Mouse (Mus musculus) midbrain, embryonic 16.5 days (tissue): ENCODE measurements around the gene Srcap. TPM values are rescaled to one million over a fixed set of nuclear protein-coding genes. Genes with fewer than 3 reads are reported as not detected.
A peak's percentile ranks its signal among the peaks of the same experiment; 100 is the strongest.

Source experiments
- ATAC-seq: fragments of 200-750 bp; cut with Nextera tagmentation; 2 replicates; pipeline ENCODE4 v1.8.0; 2017; ENCODE audit warnings: moderate TSS enrichment
- H3K27ac ChIP-seq: fragments of 300-500 bp; sonication (generic); 2 replicates; pipeline ENCODE4 v1.5.1; 2014; ENCODE audit warnings: mild to moderate bottlenecking, low read length, mixed read lengths
- H3K27me3 ChIP-seq: fragments of 300-500 bp; sonication (generic); 2 replicates; pipeline ENCODE4 v1.6.1; 2014; ENCODE audit warnings: low read depth, low read length, mixed read lengths; ENCODE audit not compliant: control insufficient read depth, insufficient read depth
- H3K36me3 ChIP-seq: fragments of 300-500 bp; sonication (generic); 2 replicates; pipeline ENCODE4 v1.6.1; 2014; ENCODE audit warnings: mild to moderate bottlenecking, low read length, moderate library complexity, mixed read lengths; ENCODE audit not compliant: control insufficient read depth, insufficient read depth
- H3K4me1 ChIP-seq: fragments of 300-500 bp; sonication (generic); 2 replicates; pipeline ENCODE4 v1.6.1; 2014; ENCODE audit warnings: mild to moderate bottlenecking, low read length, mixed read lengths; ENCODE audit not compliant: control insufficient read depth, insufficient read depth
- H3K4me2 ChIP-seq: fragments of 300-500 bp; sonication (generic); 2 replicates; pipeline ENCODE4 v1.6.1; 2014; ENCODE audit warnings: mild to moderate bottlenecking, low read length, mixed read lengths
- H3K4me3 ChIP-seq: fragments of 300-500 bp; sonication (generic); 2 replicates; pipeline ENCODE4 v1.5.1; 2014; ENCODE audit warnings: low read depth, mild to moderate bottlenecking, low read length, moderate library complexity, mixed read lengths
- H3K9ac ChIP-seq: fragments of 300-500 bp; sonication (generic); 2 replicates; pipeline ENCODE4 v1.6.1; 2014; ENCODE audit warnings: low read depth, low read length, mixed read lengths
- H3K9me3 ChIP-seq: fragments of 300-500 bp; sonication (generic); replicated peaks from 2 replicates; pipeline ENCODE4 v1.6.1; 2014; ENCODE audit warnings: mild to moderate bottlenecking, low read length, mixed read lengths; ENCODE audit not compliant: control insufficient read depth, poor library complexity, severe bottlenecking
- WGBS: fragments of 180-500 bp; shearing (Covaris S2); extraction: QIAGEN DNeasy Blood & Tissue Kit; methylation state at CpG from one replicate; pipeline ENCODE4 v1.1.7; 2014; 5-methylcytosine and 5-hydroxymethylcytosine counted together
- polyA plus RNA-seq: library from polyadenylated mRNA; unstranded; fragments of >200 nt; fragmentation: Nextera tagmentation; extraction: Ambion mirVana; gene quantifications from 2 replicates; pipeline ENCODE4 v1.2.1, GENCODE M21; 2015

Gene Srcap
- polyA plus RNA-seq, 1 experiment from 2014 or later = 38.4 TPM

DNA sequence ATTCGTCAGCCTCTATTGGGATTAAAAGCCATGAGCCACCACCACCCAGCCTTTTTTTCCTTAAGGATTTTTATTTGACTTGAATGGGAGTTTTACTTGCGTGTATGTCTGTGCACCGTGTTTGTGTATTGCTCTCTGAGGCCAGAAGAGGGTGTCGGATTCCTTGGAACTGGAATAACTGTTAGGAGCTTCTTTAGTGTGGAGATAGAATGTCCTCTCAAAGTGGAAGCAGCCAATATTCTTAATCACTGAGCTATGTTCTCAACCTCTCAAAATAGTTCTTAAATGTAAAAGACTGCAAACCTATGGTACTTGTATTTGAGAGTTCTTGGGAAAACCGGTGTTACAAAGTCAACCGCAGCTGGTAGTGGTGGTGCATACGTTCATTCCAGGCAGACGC is 542 bp upstream of the Srcap start:
- no peaks in the 10 kb centered on the region for H3K9me3 ChIP-seq
- peaks cover 5% of the 10 kb centered on the region; the same call in 1 of the 2 replicates for H3K36me3 ChIP-seq
- no peaks in the 10 kb centered on the region for H3K27me3 ChIP-seq
- H3K4me2 ChIP-seq = peak overlapping the region; percentile 60
- WGBS = 33% methylated on average over 8 of the region's 8 CpGs
- H3K27ac ChIP-seq = peak overlapping the region; percentile 99
- H3K4me3 ChIP-seq = peak overlapping the region; percentile 85
- no peak for ATAC-seq
- H3K9ac ChIP-seq = peak overlapping the region; percentile 94
- peaks cover 18% of the 10 kb centered on the region for H3K4me1 ChIP-seq

DNA sequence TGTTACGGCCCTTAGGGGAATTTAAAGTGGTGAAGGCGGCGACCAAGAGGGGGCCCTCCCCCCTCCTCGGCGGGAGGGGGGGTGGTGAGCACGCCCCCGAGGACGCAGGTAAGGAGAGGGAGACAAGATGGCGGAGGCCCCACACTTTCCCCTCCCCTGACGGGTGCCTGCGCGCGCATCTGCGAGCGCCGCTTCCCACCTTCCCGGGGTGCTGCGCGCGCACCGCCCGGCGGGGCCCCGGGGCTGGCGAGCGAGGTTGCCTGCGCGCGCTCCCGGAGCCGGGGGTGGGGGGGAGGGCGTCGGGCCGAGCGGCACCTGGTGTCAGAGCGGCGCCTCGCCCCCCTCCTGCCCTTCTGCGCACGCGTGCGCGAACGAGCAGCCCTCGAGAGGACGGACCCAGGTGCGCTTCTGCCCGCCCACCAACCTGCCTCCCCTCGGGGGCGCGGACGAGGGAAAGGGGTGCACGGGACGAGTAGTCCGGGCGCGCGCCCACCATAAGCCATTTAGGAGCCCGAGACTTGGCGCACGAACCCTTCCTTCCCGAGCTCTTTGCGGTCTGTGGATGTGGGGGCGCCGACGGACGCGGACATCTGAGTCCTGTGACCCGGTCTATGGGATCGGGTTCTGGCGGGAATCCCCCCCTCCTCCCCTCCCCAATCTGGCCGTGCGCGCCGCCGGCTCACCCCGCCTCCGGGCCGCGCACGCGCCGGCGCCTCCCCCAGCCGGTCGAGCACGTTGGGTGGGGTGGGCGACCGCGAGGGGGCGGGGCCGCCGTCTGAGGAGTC is 640 bp downstream of the Srcap start:
- H3K36me3 ChIP-seq = peaks cover 9% of the 10 kb centered on the region; the same call in 1 of the 2 replicates
- peak overlapping the region; percentile 70 for H3K4me2 ChIP-seq
- peak; percentile 85 for ATAC-seq
- peak overlapping the region; percentile 85 for H3K4me3 ChIP-seq
- H3K9me3 ChIP-seq = no peaks in the 10 kb centered on the region
- H3K27me3 ChIP-seq = no peaks in the 10 kb centered on the region
- H3K9ac ChIP-seq = peak overlapping the region; percentile 94
- 0% methylated on average over 68 of the region's 93 CpGs for WGBS
- peaks cover 18% of the 10 kb centered on the region for H3K4me1 ChIP-seq
- H3K27ac ChIP-seq = peak overlapping the region; percentile 99

- Histone ChIP-seq H3K27ac (peak overlapping the region; percentile 99), H3K4me2 (peak overlapping the region; percentile 70), H3K36me3 (peaks cover 12% of the 10 kb centered on the region; the same call in 1 of the 2 replicates), H3K4me1 (peaks cover 18% of the 10 kb centered on the region), H3K9ac (peak overlapping the region; percentile 94), H3K4me3 (peak overlapping the region; percentile 85), H3K9me3 (no peaks in the 10 kb centered on the region), H3K27me3 (no peaks in the 10 kb centered on the region)
- 39% methylated on average over 8 of the region's 8 CpGs for WGBS
- ATAC-seq = no peak
These were observed 1.2 kb downstream of the Srcap start for GRCm38 (mm10) chr7:127513016-127513390.

GRCm38 (mm10) chr7:127513781-127514180 is 2.0 kb downstream of the Srcap start:
- Histone ChIP-seq H3K4me1 (peaks cover 18% of the 10 kb centered on the region), H3K27ac (no peak overlapping the region), H3K4me2 (peak overlapping the region; percentile 70), H3K4me3 (no peak overlapping the region), H3K9me3 (no peaks in the 10 kb centered on the region), H3K36me3 (peaks cover 12% of the 10 kb centered on the region; the same call in 1 of the 2 replicates), H3K27me3 (no peaks in the 10 kb centered on the region), H3K9ac (no peak overlapping the region)
- 84% methylated on average over 3 of the region's 3 CpGs for WGBS
- no peak for ATAC-seq

DNA sequence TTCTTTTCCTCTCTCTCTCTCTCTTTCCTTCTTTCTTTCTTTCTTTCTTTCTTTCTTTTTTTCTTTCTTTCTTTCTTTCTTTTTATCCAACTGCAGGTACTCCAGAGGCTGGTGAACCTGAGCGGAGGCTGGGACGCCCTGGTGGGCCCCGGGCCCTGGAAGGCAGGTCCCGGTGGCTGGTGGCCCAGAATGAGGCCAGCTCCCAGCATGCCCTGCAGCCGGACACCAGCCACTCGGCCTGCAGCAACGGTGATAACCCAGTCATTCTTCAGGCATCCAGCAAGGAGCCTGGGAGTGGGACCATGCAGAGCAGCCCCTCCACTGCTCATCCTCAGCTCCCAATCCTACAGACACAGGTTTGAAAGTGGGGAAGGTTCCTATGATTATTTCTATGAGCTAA is 4.1 kb downstream of the Srcap start:
- H3K4me2 ChIP-seq = no peak overlapping the region
- WGBS = 95% methylated on average over 7 of the region's 7 CpGs
- peaks cover 18% of the 10 kb centered on the region for H3K4me1 ChIP-seq
- no peak overlapping the region for H3K4me3 ChIP-seq
- H3K27me3 ChIP-seq = no peaks in the 10 kb centered on the region
- H3K9me3 ChIP-seq = no peaks in the 10 kb centered on the region
- no peak for ATAC-seq
- peaks cover 21% of the 10 kb centered on the region for H3K36me3 ChIP-seq
- no peak overlapping the region for H3K9ac ChIP-seq
- no peak overlapping the region for H3K27ac ChIP-seq

DNA sequence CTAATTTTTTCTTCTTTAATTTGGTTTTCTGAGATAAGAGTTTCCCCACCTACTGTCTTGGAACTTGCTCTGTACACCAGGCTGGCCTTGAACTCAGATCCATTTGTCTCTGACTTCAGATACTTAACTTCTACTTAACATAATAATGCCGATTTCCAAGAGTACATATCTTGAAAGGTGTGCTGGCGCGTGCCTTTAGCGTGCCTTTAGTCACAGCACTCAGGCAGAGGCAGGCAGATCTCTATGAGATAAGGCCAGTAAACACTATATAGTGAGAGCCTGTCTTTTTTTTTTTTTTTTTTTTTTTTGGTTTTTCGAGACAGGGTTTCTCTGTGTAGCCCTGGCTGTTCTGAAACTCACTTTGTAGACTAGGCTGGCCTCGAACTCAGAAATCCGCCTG is 4.6 kb downstream of the Srcap start:
- no peak for ATAC-seq
- H3K9me3 ChIP-seq = no peaks in the 10 kb centered on the region
- no peak overlapping the region for H3K27ac ChIP-seq
- no peak overlapping the region for H3K9ac ChIP-seq
- no peak overlapping the region for H3K4me3 ChIP-seq
- no peak overlapping the region for H3K4me2 ChIP-seq
- 96% methylated on average over 6 of the region's 7 CpGs for WGBS
- H3K4me1 ChIP-seq = peaks cover 14% of the 10 kb centered on the region
- H3K36me3 ChIP-seq = peaks cover 26% of the 10 kb centered on the region
- no peaks in the 10 kb centered on the region for H3K27me3 ChIP-seq

DNA sequence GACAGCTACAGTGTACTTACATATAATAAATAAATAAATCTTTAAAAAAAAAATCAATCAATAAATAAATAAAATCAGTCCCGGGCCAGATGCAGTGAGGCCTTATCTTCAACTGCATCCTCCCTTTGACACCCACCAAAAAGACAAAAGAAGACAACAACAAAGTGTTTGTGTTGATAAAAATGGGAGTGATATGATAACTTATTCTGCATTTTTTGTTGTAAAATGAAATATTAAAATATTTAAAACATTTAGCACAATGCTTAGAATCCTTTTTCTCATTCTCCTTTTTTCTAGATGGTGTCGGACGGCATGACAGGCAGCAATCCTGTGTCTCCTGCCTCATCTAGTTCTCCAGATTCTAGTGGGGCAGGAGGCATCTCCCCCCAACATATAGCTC is 7.5 kb downstream of the Srcap start, which contains the start of gene Gm42715:
Gm42715 (plus strand) TSS at position 301 of the 400 bp plus-strand sequence.
- WGBS = 94% methylated on average over 3 of the region's 3 CpGs
- H3K4me1 ChIP-seq = peaks cover 5% of the 10 kb centered on the region
- no peak for ATAC-seq
- peaks cover 47% of the 10 kb centered on the region for H3K36me3 ChIP-seq
- H3K4me2 ChIP-seq = no peak within 1 kb of the TSS
- H3K4me3 ChIP-seq = no peak within 1 kb of the TSS
- no peaks in the 10 kb centered on the region for H3K27me3 ChIP-seq
- no peak within 1 kb of the TSS for H3K27ac ChIP-seq
- no peaks in the 10 kb centered on the region for H3K9me3 ChIP-seq
- no peak within 1 kb of the TSS for H3K9ac ChIP-seq

- Histone ChIP-seq H3K9me3 (no peaks in the 10 kb centered on the region), H3K4me2 (no peak overlapping the region), H3K4me3 (no peak overlapping the region), H3K27me3 (no peaks in the 10 kb centered on the region), H3K4me1 (peaks cover 3% of the 10 kb centered on the region; the same call in 1 of the 2 replicates), H3K27ac (no peak overlapping the region), H3K9ac (no peak overlapping the region), H3K36me3 (peaks cover 72% of the 10 kb centered on the region)
- 98% methylated on average over 3 of the region's 3 CpGs for WGBS
- ATAC-seq = no peak
These were observed 29.9 kb downstream of the Srcap start for GRCm38 (mm10) chr7:127541671-127542070.

- Histone ChIP-seq H3K9me3 (no peaks in the 10 kb centered on the region), H3K4me3 (no peak overlapping the region), H3K4me2 (no peak overlapping the region), H3K9ac (no peak overlapping the region), H3K4me1 (peaks cover under 1% of the 10 kb centered on the region; the same call in 1 of the 2 replicates), H3K36me3 (peaks cover 36% of the 10 kb centered on the region), H3K27ac (no peak overlapping the region), H3K27me3 (no peaks in the 10 kb centered on the region)
- 91% methylated on average over 15 of the region's 15 CpGs for WGBS
- ATAC-seq = no peak
These were observed 37.5 kb downstream of the Srcap start for GRCm38 (mm10) chr7:127549116-127549835.
